Comparison of ENCODE assay signal across 8 mouse cellular contexts in the genomic region with DNA sequence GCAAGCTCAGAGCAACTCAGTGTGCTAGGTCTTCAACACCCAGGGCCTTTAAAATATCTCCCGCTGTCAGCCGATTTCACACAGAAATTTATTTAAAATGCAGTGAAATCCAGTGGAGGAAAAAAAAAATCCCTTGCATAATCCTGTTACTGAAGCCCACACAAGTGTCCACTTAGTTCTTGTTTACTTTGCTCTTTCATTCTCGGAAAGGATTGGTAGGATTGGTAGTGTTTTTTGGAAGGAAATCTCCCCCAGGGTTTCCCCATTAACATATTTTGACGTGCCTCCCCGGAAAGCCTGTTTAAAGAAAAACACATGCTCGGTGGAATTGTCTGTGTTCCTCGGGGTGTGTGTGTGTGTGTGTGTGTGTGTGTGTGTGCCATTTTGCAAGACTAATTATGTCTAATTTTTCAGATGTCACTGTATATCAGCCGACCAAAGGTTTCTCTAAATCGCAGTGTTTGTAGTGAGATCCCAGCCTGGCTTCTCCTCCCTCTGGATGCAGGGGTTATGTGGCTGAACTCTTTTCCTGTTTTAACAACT. TPM values are rescaled to one million over a fixed set of nuclear protein-coding genes. Genes with fewer than 3 reads are reported as not detected.
DNase-seq lines count a peak whose midpoint lies in the region; ATAC-seq lines count a peak whose summit lies in the region.

No protein-coding gene starts in this region.

- DNase-seq in heart, adult 8-10 months (ENCODE audit: low spot score): peak; percentile 4
- no peak for DNase-seq in heart, postnatal 4 days
- peak; percentile 63 for DNase-seq in NIH3T3 (ENCODE audit: low read depth)
- DNase-seq in ovary, postnatal 10 days (ENCODE audit: low spot score): no peak
- no peak for DNase-seq in adrenal gland, postnatal 36 days
- no peak for DNase-seq in thymus, postnatal 36 days

- no peaks in the 10 kb centered on the region for H3K36me3 ChIP-seq in heart, embryonic 15.5 days
- no peaks in the 10 kb centered on the region for H3K36me3 ChIP-seq in liver, embryonic 15.5 days (replicated peaks)

- peak overlapping the region; percentile 57 for H3K4me3 ChIP-seq in heart, embryonic 15.5 days
- peak overlapping the region; percentile 51 for H3K4me3 ChIP-seq in liver, embryonic 15.5 days (replicated peaks)

- 23% methylated on average over 9 of the region's 9 CpGs for WGBS in heart, embryonic 15.5 days
- WGBS in liver, embryonic 15.5 days (ENCODE audit: insufficient replicate concordance): 16% methylated on average over 9 of the region's 9 CpGs

- peak overlapping the region; percentile 60 for H3K9ac ChIP-seq in heart, embryonic 15.5 days
- peak overlapping the region; percentile 30; the same call in 1 of the 2 replicates for H3K9ac ChIP-seq in liver, embryonic 15.5 days

- no peak for ATAC-seq in heart, embryonic 15.5 days (replicated peaks; ENCODE audit: insufficient number of reproducible peaks, insufficient read depth, low FRiP score, low read depth)
- no peak for ATAC-seq in liver, embryonic 15.5 days (ENCODE audit: insufficient read depth)

- peaks cover 10% of the 10 kb centered on the region for H3K4me1 ChIP-seq in heart, embryonic 15.5 days (replicated peaks)
- peaks cover 7% of the 10 kb centered on the region; the same call in 1 of the 2 replicates for H3K4me1 ChIP-seq in liver, embryonic 15.5 days (replicated peaks)

- H3K4me2 ChIP-seq in heart, embryonic 15.5 days: peak overlapping the region; percentile 95
- peak overlapping the region; percentile 64 for H3K4me2 ChIP-seq in liver, embryonic 15.5 days

- no peak overlapping the region for H3K27ac ChIP-seq in heart, embryonic 15.5 days
- peak overlapping the region; percentile 79 for H3K27ac ChIP-seq in liver, embryonic 15.5 days (replicated peaks)

- H3K9me3 ChIP-seq in heart, embryonic 15.5 days (replicated peaks): no peaks in the 10 kb centered on the region
- H3K9me3 ChIP-seq in liver, embryonic 15.5 days (replicated peaks): no peaks in the 10 kb centered on the region

- H3K27me3 ChIP-seq in heart, embryonic 15.5 days: no peaks in the 10 kb centered on the region
- H3K27me3 ChIP-seq in liver, embryonic 15.5 days: peaks cover 28% of the 10 kb centered on the region

RNA-seq across cellular contexts. Expression of a gene that starts 1.0 kb away (rescaled TPM):
- 1 to 10 TPM; 8.1 to 9.3 (median 8.9) TPM for total RNA-seq in heart, adult 8-10 months (2022)
- total RNA-seq in heart, postnatal 4 days (2021): 1 to 10 TPM; 7.4 to 8.6 TPM
- 16.5 and 18.2 TPM in 2 replicates for polyA plus RNA-seq in heart, embryonic 15.5 days (2015; fragmentation: Nextera tagmentation; extraction: Ambion mirVana)
- polyA plus RNA-seq in liver, embryonic 15.5 days (2015; fragmentation: Nextera tagmentation; extraction: Ambion mirVana): 91.1 and 91.3 TPM in 2 replicates
- 10 to 100 TPM; 36.3 to 36.9 TPM for total RNA-seq in adrenal gland, postnatal 36 days (2021)

Comparison
In these comparisons a context has a peak if more than half of its experiments do, and no peak if none do; other contexts are left out.
1. DNase-seq: peak in heart, adult 8-10 months (single experiment) and NIH3T3 (single experiment); none in heart, postnatal 4 days (single experiment), ovary, postnatal 10 days (single experiment), adrenal gland, postnatal 36 days (0 of 2) and thymus, postnatal 36 days (0 of 2).